ENCODE assay signal across 8 mouse cellular contexts in the genomic region with DNA sequence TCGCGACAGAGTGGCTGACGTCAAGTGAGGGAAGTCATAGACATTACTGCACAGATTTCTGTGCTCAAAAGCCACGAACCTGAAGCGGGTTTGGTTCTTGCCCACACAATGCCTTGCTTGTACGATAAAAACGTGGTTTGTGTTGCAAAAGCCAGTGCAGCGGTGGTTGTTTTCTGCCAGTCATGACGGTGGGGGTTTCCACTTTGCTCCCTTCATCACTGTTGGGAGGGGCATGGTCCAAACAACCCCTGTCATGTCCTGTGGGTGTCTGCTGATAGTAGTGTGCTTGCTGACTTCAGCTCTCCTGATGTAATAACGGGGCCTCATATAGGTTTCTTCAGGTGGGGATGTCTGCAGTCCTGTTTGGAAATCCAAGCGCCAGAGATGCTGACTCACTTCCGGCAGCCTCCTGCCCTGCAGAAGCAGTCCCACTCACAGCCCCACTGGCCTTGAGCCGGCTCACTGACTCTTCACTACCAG. TPM values are rescaled to one million over a fixed set of nuclear protein-coding genes. Genes with fewer than 3 reads are reported as not detected.
DNase-seq lines count a peak whose midpoint lies in the region; ATAC-seq and TF ChIP-seq lines count a peak whose summit lies in the region.

No protein-coding gene starts in this region.

- TF ChIP-seq EP300 in CH12.LX (IDR thresholded peaks at IDR 0.05; ENCODE audit: low read length) = peak; percentile 72; the same call in 1 of the 2 replicates
- TF ChIP-seq EP300 in heart, postnatal 0 days (IDR thresholded peaks at IDR 0.05; ENCODE audit: low read depth) = no peak

- peak overlapping the region; percentile 84 for H3K4me2 ChIP-seq in CH12.LX (ENCODE audit: insufficient read depth, low read depth, poor library complexity, severe bottlenecking)
- peak overlapping the region; percentile 1; the same call in 1 of the 2 replicates for H3K4me2 ChIP-seq in heart, postnatal 0 days (ENCODE audit: low read depth, low read length)
- no peak overlapping the region for H3K4me2 ChIP-seq in hindbrain, embryonic 12.5 days (replicated peaks)

- no peaks in the 10 kb centered on the region for H3K27me3 ChIP-seq in CH12.LX (replicated peaks)
- H3K27me3 ChIP-seq in heart, postnatal 0 days (ENCODE audit: control insufficient read depth, insufficient read depth, low read length) = no peaks in the 10 kb centered on the region
- no peaks in the 10 kb centered on the region for H3K27me3 ChIP-seq in hindbrain, embryonic 10.5 days (ENCODE audit: insufficient read depth, poor library complexity, severe bottlenecking)
- H3K27me3 ChIP-seq in hindbrain, embryonic 12.5 days = no peaks in the 10 kb centered on the region

- H3K79me2 ChIP-seq in CH12.LX (replicated peaks; ENCODE audit: control insufficient read depth, extremely low read depth, insufficient read depth, poor library complexity, severe bottlenecking) = no peaks in the 10 kb centered on the region

- no peak for TF ChIP-seq RAD21 in CH12.LX (IDR thresholded peaks at IDR 0.05; ENCODE audit: low read depth, low read length)

- TF ChIP-seq POLR2A in CH12.LX (IDR thresholded peaks at IDR 0.05; ENCODE audit: low read depth, low read length) = no peak

- ATAC-seq in heart, postnatal 0 days (ENCODE audit: insufficient read depth, low read depth) = no peak
- peak; percentile 77 for ATAC-seq in monocyte, adult 5-6 weeks (replicated peaks; ENCODE audit: insufficient number of reproducible peaks, low FRiP score, low TSS enrichment, poor library complexity, severe bottlenecking)
- no peak for ATAC-seq in hindbrain, embryonic 12.5 days (ENCODE audit: low FRiP score)

- no peak for TF ChIP-seq CTCF in CH12.LX (conservative IDR thresholded peaks at IDR 0.05 in 1 of 2, IDR thresholded peaks at IDR 0.05 in 1 of 2; ENCODE audit: low read depth in 2 of 2, low read length in 2 of 2)
- TF ChIP-seq CTCF in heart, postnatal 0 days (IDR thresholded peaks at IDR 0.05; ENCODE audit: low read depth) = no peak

- peaks cover 38 to 88% of the 10 kb centered on the region in 2 experiments for H3K4me1 ChIP-seq in CH12.LX (ENCODE audit: control insufficient read depth in 1 of 2, insufficient read depth in 2 of 2)
- 0 out of 2 replicates have a peak, but pooled peaks cover 5% of the 10 kb centered on the region for H3K4me1 ChIP-seq in heart, postnatal 0 days (ENCODE audit: control insufficient read depth, insufficient read depth)
- H3K4me1 ChIP-seq in hindbrain, embryonic 10.5 days (replicated peaks) = peaks cover 50% of the 10 kb centered on the region
- peaks cover 13% of the 10 kb centered on the region for H3K4me1 ChIP-seq in hindbrain, embryonic 12.5 days

- peak; percentile 76 for DNase-seq in CH12.LX (ENCODE audit: extremely low read depth)
- DNase-seq in adrenal gland, postnatal 14 days = peak; percentile 80
- no peak for DNase-seq in heart, postnatal 0 days (ENCODE audit: low spot score)
- DNase-seq in hindbrain, embryonic 10.5 days (ENCODE audit: low spot score) = no peak
- no peak for DNase-seq in gastrocnemius, postnatal 4 days (ENCODE audit: low spot score in 2 of 2)
- DNase-seq in frontal cortex, postnatal 14 days (ENCODE audit: low spot score in 2 of 2) = no peak

- dilution Hi-C loops in CH12.LX (cut with MboI; ENCODE audit: extremely low pct_ligation_motif_present, extremely low pct_unique_long_range_greater_than_20kb, low sequenced_read_pairs) = no loop called here

- WGBS in heart, postnatal 0 days = 50% methylated on average over 13 of the region's 13 CpGs
- WGBS in hindbrain, embryonic 10.5 days = 77% methylated on average over 13 of the region's 13 CpGs
- 69% methylated on average over 13 of the region's 13 CpGs for WGBS in hindbrain, embryonic 12.5 days

- H3K27ac ChIP-seq in CH12.LX (ENCODE audit: insufficient read depth, low read depth) = peak overlapping the region; percentile 97
- H3K27ac ChIP-seq in heart, postnatal 0 days (ENCODE audit: low read depth) = no peak overlapping the region
- H3K27ac ChIP-seq in hindbrain, embryonic 10.5 days = no peak overlapping the region
- no peak overlapping the region for H3K27ac ChIP-seq in hindbrain, embryonic 12.5 days

- in situ Hi-C loops in CH12.LX (cut with MboI; ENCODE audit: low pct_ligation_motif_present, low pct_unique_long_range_greater_than_20kb, low sequenced_read_pairs) = no loop called here

- H3K9ac ChIP-seq in CH12.LX (ENCODE audit: insufficient read depth, low read depth) = peak overlapping the region; percentile 70
- H3K9ac ChIP-seq in heart, postnatal 0 days (replicated peaks; ENCODE audit: low read depth, low read length) = no peak overlapping the region
- no peak overlapping the region for H3K9ac ChIP-seq in hindbrain, embryonic 12.5 days

- no peaks in the 10 kb centered on the region for H3K36me3 ChIP-seq in CH12.LX (replicated peaks in 1 of 2; ENCODE audit: control insufficient read depth in 1 of 2, insufficient read depth in 1 of 2, low read length in 1 of 2)
- no peaks in the 10 kb centered on the region for H3K36me3 ChIP-seq in heart, postnatal 0 days (replicated peaks; ENCODE audit: control insufficient read depth, insufficient read depth, low read length)
- no peaks in the 10 kb centered on the region for H3K36me3 ChIP-seq in hindbrain, embryonic 10.5 days
- no peaks in the 10 kb centered on the region for H3K36me3 ChIP-seq in hindbrain, embryonic 12.5 days

- peak overlapping the region; percentile 11 to 55 (median 52) for H3K4me3 ChIP-seq in CH12.LX (replicated peaks in 1 of 3; ENCODE audit: low read depth in 2 of 3, low read length in 2 of 3, poor library complexity in 1 of 3)
- no peak overlapping the region for H3K4me3 ChIP-seq in heart, postnatal 0 days (ENCODE audit: low read depth, low read length)
- no peak overlapping the region for H3K4me3 ChIP-seq in hindbrain, embryonic 10.5 days
- no peak overlapping the region for H3K4me3 ChIP-seq in hindbrain, embryonic 12.5 days

- H3K9me3 ChIP-seq in CH12.LX (replicated peaks; ENCODE audit: low read length) = no peaks in the 10 kb centered on the region
- H3K9me3 ChIP-seq in heart, postnatal 0 days (replicated peaks; ENCODE audit: control insufficient read depth, low read length) = no peaks in the 10 kb centered on the region
- H3K9me3 ChIP-seq in hindbrain, embryonic 10.5 days = no peaks in the 10 kb centered on the region
- no peaks in the 10 kb centered on the region for H3K9me3 ChIP-seq in hindbrain, embryonic 12.5 days (replicated peaks)

TF ChIP-seq in CH12.LX, 34 proteins besides CTCF, POLR2A, EP300 and RAD21 (continues in another document):
- TF ChIP-seq TBP (conservative IDR thresholded peaks at IDR 0.05; ENCODE audit: low read depth, low read length) = peak; percentile 42; the same call in 1 of the 2 replicates
- TF ChIP-seq ZC3H11A (IDR thresholded peaks at IDR 0.05; ENCODE audit: low read depth, low read length) = no peak
- peak; percentile 83; the same call in 1 of the 2 replicates for TF ChIP-seq MYC (IDR thresholded peaks at IDR 0.05; ENCODE audit: low read depth, low read length)
- 0 out of 2 replicates have a peak, but pooled peaks have one; percentile 47 for TF ChIP-seq NELFE (IDR thresholded peaks at IDR 0.05; ENCODE audit: low read depth, low read length)
- peak; percentile 79 for TF ChIP-seq BHLHE40 (IDR thresholded peaks at IDR 0.05; ENCODE audit: low read depth, low read length)
- TF ChIP-seq SIN3A (IDR thresholded peaks at IDR 0.05; ENCODE audit: low read length) = no peak; the same call in 1 of the 2 replicates
- TF ChIP-seq ZKSCAN1 (IDR thresholded peaks at IDR 0.05; ENCODE audit: borderline replicate concordance, low read depth, low read length) = no peak
- no peak for TF ChIP-seq ZMIZ1 (IDR thresholded peaks at IDR 0.05; ENCODE audit: low read depth, low read length)
- no peak for TF ChIP-seq USF2 (conservative IDR thresholded peaks at IDR 0.05; ENCODE audit: low read depth, low read length)
- TF ChIP-seq PAX5 (IDR thresholded peaks at IDR 0.05; ENCODE audit: low read length) = no peak
- TF ChIP-seq IRF4 (IDR thresholded peaks at IDR 0.05; ENCODE audit: low read depth, low read length) = no peak
- no peak for TF ChIP-seq E2F4 (IDR thresholded peaks at IDR 0.05; ENCODE audit: insufficient replicate concordance, low read depth, low read length)
- peak; percentile 37; the same call in 1 of the 2 replicates for TF ChIP-seq HCFC1 (IDR thresholded peaks at IDR 0.05; ENCODE audit: low read depth, low read length)
- TF ChIP-seq MAZ (IDR thresholded peaks at IDR 0.05; ENCODE audit: low read depth, low read length) = peak; percentile 92
- TF ChIP-seq ETS1 (conservative IDR thresholded peaks at IDR 0.05; ENCODE audit: low read depth, low read length) = peak; percentile 88
- no peak for TF ChIP-seq GABPA (IDR thresholded peaks at IDR 0.05; ENCODE audit: insufficient replicate concordance, low read depth, low read length)
- no peak for TF ChIP-seq CHD1 (IDR thresholded peaks at IDR 0.05; ENCODE audit: low read depth, low read length)
- TF ChIP-seq MXI1 (IDR thresholded peaks at IDR 0.05; ENCODE audit: low read depth, low read length) = peak; percentile 45; the same call in 1 of the 2 replicates

RNA-seq across cellular contexts. Expression of a gene that starts 39.5 kb away (rescaled TPM):
- total RNA-seq in CH12.LX (2012; rRNA removed) (73.4 and 84.3 TPM in 2 replicates), CH12.LX (2014; rRNA removed) (58.5 and 63.7 TPM in 2 replicates)
- 201 and 238 TPM in 2 replicates for polyA plus RNA-seq in CH12.LX (2012; ENCODE audit: insufficient read length, low read depth)
- 25.3 and 29.3 TPM in 2 replicates for total RNA-seq in adrenal gland, postnatal 14 days (2021)
- total RNA-seq in heart, postnatal 0 days (2014; rRNA removed; ENCODE audit: low replicate concordance) = 14.6 and 27.3 TPM in 2 replicates
- 16.1 and 17.3 TPM in 2 replicates for polyA plus RNA-seq in heart, postnatal 0 days (2015; fragmentation: Nextera tagmentation; extraction: Ambion mirVana)
- total RNA-seq in monocyte, adult 5-6 weeks (2017) = 23.7 to 34.3 TPM (median 24.1 TPM) in 3 replicates
- polyA plus RNA-seq in hindbrain, embryonic 10.5 days (2016; fragmentation: Nextera tagmentation; extraction: Ambion mirVana) = 124 and 150 TPM in 2 replicates
- total RNA-seq in gastrocnemius, postnatal 4 days (2021) = 10 to 100 TPM; 39.3 TPM
- 83.0 and 95.1 TPM in 2 replicates for polyA plus RNA-seq in hindbrain, embryonic 12.5 days (2016; fragmentation: Nextera tagmentation; extraction: Ambion mirVana)

RNA-seq across cellular contexts. Expression of a gene that starts 41.5 kb away (rescaled TPM):
- total RNA-seq in CH12.LX (2012; rRNA removed) (284 and 317 TPM in 2 replicates), CH12.LX (2014; rRNA removed) (279 and 303 TPM in 2 replicates)
- polyA plus RNA-seq in CH12.LX (2012; ENCODE audit: insufficient read length, low read depth) = 2,849 and 3,031 TPM in 2 replicates
- total RNA-seq in adrenal gland, postnatal 14 days (2021) = 2,322 and 2,352 TPM in 2 replicates
- 396 and 524 TPM in 2 replicates for total RNA-seq in heart, postnatal 0 days (2014; rRNA removed; ENCODE audit: low replicate concordance)
- polyA plus RNA-seq in heart, postnatal 0 days (2015; fragmentation: Nextera tagmentation; extraction: Ambion mirVana) = 3,148 and 3,286 TPM in 2 replicates
- 676 to 886 TPM (median 682 TPM) in 3 replicates for total RNA-seq in monocyte, adult 5-6 weeks (2017)
- 1,451 and 1,593 TPM in 2 replicates for polyA plus RNA-seq in hindbrain, embryonic 10.5 days (2016; fragmentation: Nextera tagmentation; extraction: Ambion mirVana)
- 1,000 to 10,000 TPM; 1,831 to 1,888 TPM for total RNA-seq in gastrocnemius, postnatal 4 days (2021)
- 1,445 and 1,581 TPM in 2 replicates for polyA plus RNA-seq in hindbrain, embryonic 12.5 days (2016; fragmentation: Nextera tagmentation; extraction: Ambion mirVana)

Comparison
In these comparisons a context has a peak if more than half of its experiments do, and no peak if none do; other contexts are left out.
1. DNase-seq: peak in CH12.LX (single experiment) and adrenal gland, postnatal 14 days (single experiment); none in heart, postnatal 0 days (single experiment), hindbrain, embryonic 10.5 days (single experiment), gastrocnemius, postnatal 4 days (0 of 2) and frontal cortex, postnatal 14 days (0 of 2).
2. H3K4me3 ChIP-seq: peak in CH12.LX (3 of 3); none in heart, postnatal 0 days (single experiment), hindbrain, embryonic 10.5 days (single experiment) and hindbrain, embryonic 12.5 days (single experiment).